Mouse (Mus musculus) embryo, embryonic 10 days (tissue): Measurements from ENCODE around the gene Usf3.

Experiments used
- DNase-seq: peaks from one replicate; pipeline ENCODE4 v3.0.0-alpha.2; 2015; ENCODE audit warnings: low spot score

Usf3 gene

GRCm38 (mm10) chr16:44173155-44173941 lies at the start of gene Usf3:
Gene Usf3, plus strand, starts transcription at chr16:44173246.
- peak; percentile 35 for DNase-seq

DNA sequence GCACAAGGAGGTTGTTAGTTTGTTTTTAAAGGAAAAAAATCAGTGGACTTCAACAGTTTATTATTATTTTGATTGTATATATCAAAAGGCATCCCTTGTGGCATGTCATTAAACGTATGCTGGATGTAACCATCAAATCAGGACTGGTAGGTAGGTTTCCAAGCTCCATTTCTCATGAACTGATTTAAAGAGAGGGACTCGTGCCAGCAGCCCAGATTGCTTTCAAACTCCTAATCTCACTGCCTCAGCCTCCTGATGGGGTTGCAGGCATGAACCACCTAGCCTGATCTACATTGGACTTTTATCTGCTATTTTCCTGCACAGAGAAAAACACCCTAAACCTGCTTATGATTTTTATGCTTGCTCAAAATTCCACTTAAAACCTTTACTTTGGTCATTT lies 49.3 kb upstream of the Usf3 start:
- DNase-seq = no peak

- DNase-seq = no peak
These were observed 48.3 kb upstream of the Usf3 start for GRCm38 (mm10) chr16:44124713-44125112.

DNA sequence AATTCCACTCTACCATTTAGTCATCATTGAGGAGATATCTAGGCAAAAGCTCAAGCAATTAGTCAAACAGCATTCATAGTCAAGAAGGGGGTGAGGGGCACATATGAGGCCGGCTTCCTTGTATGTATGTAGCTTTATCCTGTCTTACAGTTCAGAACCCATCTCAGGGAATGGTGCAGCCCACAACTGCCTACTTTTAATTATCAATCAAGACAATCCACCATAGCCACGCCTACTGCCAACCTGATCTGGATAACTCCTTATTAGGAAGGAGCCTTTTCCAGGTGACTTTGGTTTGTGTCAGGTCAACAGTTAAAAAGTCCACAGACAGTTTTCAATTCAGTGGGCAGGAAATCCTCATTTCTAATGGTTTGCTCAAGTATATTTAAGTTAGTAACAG lies 47.6 kb upstream of the Usf3 start:
- DNase-seq = no peak

DNA sequence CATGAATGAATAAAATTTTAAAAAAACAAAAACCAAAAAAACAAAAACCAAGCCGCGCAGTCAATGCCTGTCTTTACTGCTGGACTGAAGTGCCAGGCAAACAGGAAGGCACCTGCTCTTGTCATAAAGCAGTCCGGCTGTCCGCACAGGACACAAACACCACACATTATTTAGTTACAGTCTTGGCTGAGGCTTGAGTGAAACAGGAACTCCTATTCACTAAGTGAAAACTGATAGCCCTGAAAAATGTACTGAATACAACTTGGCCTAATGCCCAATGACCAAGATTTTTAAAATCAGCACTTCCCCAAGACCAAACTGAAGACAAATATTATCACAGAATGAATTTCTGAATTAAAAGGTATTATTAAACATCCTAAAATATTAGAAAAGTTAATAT lies 46.6 kb upstream of the Usf3 start:
- DNase-seq = no peak

- DNase-seq = no peak
These were observed 40.7 kb upstream of the Usf3 start for GRCm38 (mm10) chr16:44132300-44132699.

DNA sequence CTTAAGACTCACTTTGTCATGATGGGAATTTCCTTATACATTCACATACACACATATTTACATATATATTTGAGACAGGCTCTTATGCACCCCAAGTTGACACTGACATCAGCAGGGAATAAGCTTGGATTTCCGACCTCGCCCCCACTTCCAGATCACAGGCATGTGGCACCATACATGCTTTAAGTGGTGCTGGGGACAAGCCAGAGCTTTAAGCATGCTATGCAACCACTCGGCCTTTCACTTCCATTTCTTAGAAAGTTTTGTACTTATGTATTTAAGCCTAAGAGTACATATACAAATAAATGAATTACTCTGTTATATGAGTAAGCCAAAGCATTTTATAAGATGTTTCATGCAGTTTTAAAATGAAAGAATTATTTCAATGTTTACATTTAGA lies 39.9 kb upstream of the Usf3 start:
- no peak for DNase-seq

DNA sequence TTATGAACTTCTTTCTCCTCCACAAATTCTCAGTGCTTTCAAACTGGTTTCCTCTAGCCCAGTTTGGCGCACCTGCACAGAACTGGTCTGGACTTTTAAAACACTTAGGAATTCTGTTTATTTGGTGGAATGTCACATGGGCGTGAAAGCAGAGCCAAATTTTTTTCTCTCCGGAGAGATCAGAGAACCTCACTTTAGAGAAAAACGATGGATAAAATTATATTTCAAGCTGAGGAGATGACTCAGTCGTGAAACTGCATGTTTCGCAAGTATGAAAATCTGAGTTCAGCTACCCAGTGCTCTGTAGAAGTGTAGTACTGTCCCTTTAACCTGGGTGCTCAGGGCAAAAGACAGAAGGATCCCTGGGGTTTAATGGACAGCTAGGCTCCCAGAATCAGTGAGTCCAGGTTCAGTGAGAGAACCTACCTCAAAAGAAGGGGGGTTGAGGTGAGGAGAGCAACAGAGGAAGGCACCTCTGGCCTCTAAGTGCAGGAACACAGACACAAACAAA lies 36.5 kb upstream of the Usf3 start:
- no peak for DNase-seq

- no peak for DNase-seq
These were observed 34.6 kb upstream of the Usf3 start for GRCm38 (mm10) chr16:44138377-44138978.

- peak; percentile 95 for DNase-seq
These were observed 34.0 kb upstream of the Usf3 start for GRCm38 (mm10) chr16:44138979-44139535.

GRCm38 (mm10) chr16:44139536-44140185 lies 33.4 kb upstream of the Usf3 start, which contains the start of the genes Atp6v1a and Naa50:
Gene Atp6v1a, minus strand, starts transcription at chr16:44139705.
Gene Naa50, plus strand, starts transcription at chr16:44139830.
- peak; percentile 87 for DNase-seq

GRCm38 (mm10) chr16:44140186-44140787 lies 32.8 kb upstream of the Usf3 start:
- peak; percentile 80 for DNase-seq

DNA sequence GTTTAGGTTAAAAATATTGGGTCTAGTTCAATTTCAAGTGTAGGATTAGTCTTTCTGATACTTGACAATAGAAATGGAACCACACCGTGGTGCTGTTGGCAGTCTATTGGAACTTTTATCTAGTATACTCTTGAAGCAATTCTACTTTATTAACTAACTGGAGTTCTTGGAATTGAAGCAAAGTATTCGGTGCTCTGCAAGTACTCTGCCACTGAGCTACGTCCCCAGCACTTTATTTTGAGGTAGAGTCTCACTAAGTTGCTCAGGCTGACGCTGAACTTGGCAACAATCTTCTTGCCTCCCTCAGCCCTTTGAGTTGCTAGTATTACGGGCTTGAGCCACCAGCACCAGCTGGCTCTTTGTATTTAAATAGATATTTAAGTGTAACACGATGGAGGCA lies 31.6 kb upstream of the Usf3 start:
- peak; percentile 10 for DNase-seq

DNA sequence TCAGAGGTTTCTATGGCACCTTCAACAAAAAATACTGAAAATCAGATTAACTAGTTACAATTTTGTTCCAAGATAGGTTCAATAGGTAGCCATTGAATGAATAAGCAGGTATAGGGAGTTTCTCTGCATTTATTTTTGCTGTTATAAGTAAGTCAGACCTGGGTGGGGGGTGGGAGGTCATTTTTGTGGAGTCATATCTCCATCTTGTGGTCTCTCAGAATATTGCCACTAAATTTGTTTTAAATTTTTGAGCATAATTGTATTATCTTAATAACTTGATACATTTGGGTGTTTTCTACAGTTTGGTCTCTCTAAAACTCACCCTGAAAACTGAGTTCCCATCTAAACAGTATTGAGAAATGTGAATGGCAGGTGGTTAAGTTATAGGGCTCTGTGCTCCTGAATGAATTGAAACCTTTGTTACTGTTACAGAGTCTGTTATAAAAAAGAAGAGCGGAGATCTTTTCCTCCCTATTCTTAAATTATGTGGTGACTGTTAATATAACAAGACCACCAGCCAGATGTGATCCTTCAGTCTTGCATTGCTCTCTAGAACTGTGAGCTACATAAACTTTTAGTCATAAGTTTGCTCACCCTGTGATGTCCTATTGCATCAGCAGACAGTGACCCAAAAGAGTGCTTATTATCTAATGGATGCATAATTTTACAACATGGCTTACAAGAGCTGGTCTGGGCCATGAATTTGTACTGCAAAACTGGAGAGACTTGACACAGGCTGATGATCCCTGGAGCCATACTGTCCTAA lies 23.9 kb upstream of the Usf3 start:
- DNase-seq = no peak

GRCm38 (mm10) chr16:44154497-44155057 lies 18.5 kb upstream of the Usf3 start:
- no peak for DNase-seq

DNA sequence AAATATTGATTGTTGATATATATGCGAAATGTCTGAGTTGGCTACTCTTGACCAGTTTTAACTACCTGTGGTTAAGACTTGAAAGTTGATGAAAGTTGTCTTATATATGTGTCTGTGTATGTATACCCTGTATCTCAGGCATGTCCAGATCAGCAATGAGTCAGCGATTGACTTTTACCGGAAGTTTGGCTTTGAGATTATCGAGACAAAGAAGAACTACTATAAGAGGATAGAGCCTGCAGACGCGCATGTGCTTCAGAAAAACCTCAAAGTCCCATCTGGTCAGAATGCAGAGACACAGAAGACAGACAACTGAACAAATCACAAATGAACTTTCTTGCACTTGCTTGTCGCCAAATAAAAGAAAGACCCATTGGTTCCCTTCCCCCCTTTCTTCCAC lies 13.7 kb upstream of the Usf3 start:
- DNase-seq = no peak

DNA sequence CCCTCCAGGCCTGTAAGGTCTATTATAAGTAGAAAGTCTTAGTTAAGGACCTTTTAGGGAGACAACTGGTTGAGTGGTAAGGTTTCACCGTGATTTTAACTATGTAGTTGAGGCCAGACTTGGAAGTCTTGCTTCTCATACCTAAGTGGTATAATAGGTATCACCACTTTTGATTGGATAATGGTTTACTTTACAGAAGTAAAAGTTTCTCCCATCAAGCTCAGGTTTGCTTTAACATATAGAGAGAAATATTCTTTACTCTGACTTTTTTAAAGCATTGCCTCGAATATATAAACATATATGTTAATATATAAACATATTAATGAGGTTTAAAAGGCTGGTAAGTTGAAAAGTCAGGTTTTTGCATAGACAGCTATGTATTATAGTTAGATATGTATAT lies 9.2 kb upstream of the Usf3 start:
- no peak for DNase-seq

DNA sequence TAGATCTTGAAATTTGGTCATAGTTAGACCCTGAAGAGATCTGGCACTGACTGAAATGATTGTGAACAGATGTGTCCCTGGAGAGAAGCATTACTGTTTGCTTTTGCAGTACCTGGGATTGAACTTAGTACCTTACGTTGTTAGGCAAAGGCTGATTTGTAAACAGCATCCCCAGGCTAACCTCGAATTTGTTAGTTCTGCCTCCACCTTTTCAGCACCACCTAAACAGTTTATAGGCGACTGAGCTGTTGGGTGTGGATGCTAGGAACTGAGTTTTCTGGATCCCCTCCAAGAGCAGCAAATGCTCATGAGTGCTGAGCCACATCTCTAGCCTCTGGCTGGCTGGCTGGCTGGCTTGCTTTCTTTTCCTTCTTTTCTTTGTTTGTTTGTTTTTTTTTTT lies 7.9 kb upstream of the Usf3 start:
- no peak for DNase-seq

GRCm38 (mm10) chr16:44168990-44169389 lies 4.1 kb upstream of the Usf3 start:
- DNase-seq = no peak

DNA sequence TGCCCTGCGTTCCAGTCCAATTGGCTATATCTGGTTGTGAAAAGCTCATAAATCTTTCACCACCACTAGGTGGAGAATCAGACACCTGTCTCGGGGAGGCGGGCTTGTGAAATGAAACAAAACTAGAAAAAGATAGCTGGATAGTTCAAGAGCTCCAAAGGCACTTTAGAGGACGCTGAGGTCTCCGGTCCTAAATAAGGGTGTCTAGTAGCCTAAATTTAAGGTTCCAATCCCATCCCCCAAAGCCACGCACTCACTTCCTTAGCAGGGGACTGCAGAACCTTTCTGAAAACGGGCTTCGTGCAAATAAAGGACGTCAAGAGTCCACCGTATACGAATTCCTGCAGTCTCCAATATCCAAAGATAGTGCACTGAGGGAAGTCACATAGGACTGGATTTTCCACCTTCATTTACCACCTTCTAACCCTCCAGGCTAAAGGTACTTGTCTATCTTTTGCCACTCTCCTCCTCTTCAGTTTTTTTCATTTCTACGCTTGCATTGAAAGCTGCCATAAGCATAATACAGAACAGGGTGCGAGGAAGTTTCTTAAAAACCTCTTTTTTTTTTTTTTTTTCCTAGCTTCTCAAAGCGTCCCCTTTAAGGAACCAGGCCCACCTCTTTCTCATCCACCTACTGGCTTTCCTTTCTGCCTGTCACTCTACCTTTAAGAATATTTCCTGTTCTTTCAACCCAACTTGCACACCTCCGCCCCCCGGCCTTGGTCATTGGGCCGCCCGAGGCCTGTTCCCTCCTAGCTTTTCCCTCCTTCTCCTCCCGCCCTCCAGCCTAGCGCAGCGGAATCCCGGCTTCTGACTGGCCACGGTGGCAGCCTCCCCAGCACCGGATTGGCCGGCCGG lies 520 bp upstream of the Usf3 start:
- peak; percentile 97 for DNase-seq
